In genomic region chrX:38084226-38084625, GRCm38 (mm10) we compare ENCODE assay signal across 10 mouse cellular contexts. TPM values are rescaled to one million over a fixed set of nuclear protein-coding genes. Genes with fewer than 3 reads are reported as not detected.
A peak's percentile ranks its signal among the peaks of the same experiment; 100 is the strongest.
DNase-seq lines count a peak whose midpoint lies in the region; ATAC-seq and TF ChIP-seq lines count a peak whose summit lies in the region.
"Had no signal": no experiment of that assay in that cellular context is flagged by ENCODE, and none has a peak within 500 bp of the region (broad histone marks: within the 10 kb centered on the region; RNA-seq: fewer than 3 reads in every experiment).

No protein-coding gene starts in this region.

- ATAC-seq in liver, embryonic 12.5 days = no peak
- no peak for ATAC-seq in lung, postnatal 0 days
- no peak for ATAC-seq in monocyte, adult 5-6 weeks (replicated peaks; ENCODE audit: insufficient number of reproducible peaks, low FRiP score, low TSS enrichment, poor library complexity, severe bottlenecking)

- no peak overlapping the region for H3K9ac ChIP-seq in liver, embryonic 12.5 days
- H3K9ac ChIP-seq in lung, postnatal 0 days (replicated peaks; ENCODE audit: low read depth) = no peak overlapping the region

- H3K4me1 ChIP-seq in liver, embryonic 12.5 days = no peaks in the 10 kb centered on the region
- no peaks in the 10 kb centered on the region for H3K4me1 ChIP-seq in lung, postnatal 0 days (ENCODE audit: insufficient read depth, low read depth, low read length)

- no peak overlapping the region for H3K4me2 ChIP-seq in liver, embryonic 12.5 days
- H3K4me2 ChIP-seq in lung, postnatal 0 days (replicated peaks; ENCODE audit: low read depth, low read length) = no peak overlapping the region

- H3K36me3 ChIP-seq in liver, embryonic 12.5 days = no peaks in the 10 kb centered on the region
- no peaks in the 10 kb centered on the region for H3K36me3 ChIP-seq in lung, postnatal 0 days (ENCODE audit: insufficient read depth, low read length)

- no peak overlapping the region for H3K27ac ChIP-seq in liver, embryonic 12.5 days
- no peak overlapping the region for H3K27ac ChIP-seq in lung, postnatal 0 days (ENCODE audit: low read length)

- H3K9me3 ChIP-seq in liver, embryonic 12.5 days (replicated peaks) = no peaks in the 10 kb centered on the region
- no peaks in the 10 kb centered on the region for H3K9me3 ChIP-seq in lung, postnatal 0 days (ENCODE audit: low read length)

- TF ChIP-seq EP300 in lung, postnatal 0 days (IDR thresholded peaks at IDR 0.05) = no peak

- peak; percentile 37 for DNase-seq in liver
- peak; percentile 60 to 80 for DNase-seq in adrenal gland, adult (ENCODE audit: inconsistent age in 2 of 2, low spot score in 1 of 2)
- peak; percentile 51 for DNase-seq in embryo, embryonic 10.5 days (ENCODE audit: low spot score)
- peak; percentile 50 for DNase-seq in kidney, postnatal 14 days
- peak; percentile 17 for DNase-seq in lung, postnatal 0 days (ENCODE audit: low spot score)
- DNase-seq in right cerebral cortex, postnatal 25 days = peak; percentile 36

- TF ChIP-seq CTCF in lung, postnatal 0 days (IDR thresholded peaks at IDR 0.05) = peak; percentile 70

- H3K4me3 ChIP-seq in liver, embryonic 12.5 days = no peak overlapping the region
- no peak overlapping the region for H3K4me3 ChIP-seq in lung, postnatal 0 days (ENCODE audit: low read depth, low read length)

- no peaks in the 10 kb centered on the region for H3K27me3 ChIP-seq in liver, embryonic 12.5 days (replicated peaks)
- H3K27me3 ChIP-seq in lung, postnatal 0 days (replicated peaks; ENCODE audit: insufficient read depth, low read length) = no peaks in the 10 kb centered on the region

- 10% methylated on average over 12 of the region's 12 CpGs for WGBS in liver, embryonic 12.5 days (ENCODE audit: insufficient replicate concordance)
- 18% methylated on average over 12 of the region's 12 CpGs for WGBS in lung, postnatal 0 days

RNA-seq across cellular contexts. Expression of gene Rhox11, which starts 0.7 kb away (rescaled TPM):
- polyA plus RNA-seq in liver, embryonic 12.5 days (2016; fragmentation: Nextera tagmentation; extraction: Ambion mirVana) = not detected in 2 replicates
- polyA plus RNA-seq in lung, postnatal 0 days (2015; fragmentation: Nextera tagmentation; extraction: Ambion mirVana) = not detected in 2 replicates
- not detected in 3 replicates for total RNA-seq in monocyte, adult 5-6 weeks (2017)
- total RNA-seq: gastrocnemius, postnatal 36 days; neutrophil, adult 5-6 weeks had no signal

RNA-seq across cellular contexts. Expression of gene Rhox10, which starts 18.0 kb away (rescaled TPM):
- polyA plus RNA-seq in liver, embryonic 12.5 days (2016; fragmentation: Nextera tagmentation; extraction: Ambion mirVana) = not detected in 2 replicates
- not detected in 2 replicates for polyA plus RNA-seq in lung, postnatal 0 days (2015; fragmentation: Nextera tagmentation; extraction: Ambion mirVana)
- total RNA-seq in monocyte, adult 5-6 weeks (2017) = not detected in 3 replicates
- total RNA-seq: gastrocnemius, postnatal 36 days; neutrophil, adult 5-6 weeks had no signal

RNA-seq across cellular contexts. Expression of gene Rhox12, which starts 26.5 kb away (rescaled TPM):
- not detected in 2 replicates for polyA plus RNA-seq in liver, embryonic 12.5 days (2016; fragmentation: Nextera tagmentation; extraction: Ambion mirVana)
- polyA plus RNA-seq in lung, postnatal 0 days (2015; fragmentation: Nextera tagmentation; extraction: Ambion mirVana) = not detected in 2 replicates
- not detected in 3 replicates for total RNA-seq in monocyte, adult 5-6 weeks (2017)
- total RNA-seq: gastrocnemius, postnatal 36 days; neutrophil, adult 5-6 weeks had no signal

RNA-seq across cellular contexts. Expression of gene Rhox13, which starts 36.8 kb away (rescaled TPM):
- not detected in 2 replicates for polyA plus RNA-seq in liver, embryonic 12.5 days (2016; fragmentation: Nextera tagmentation; extraction: Ambion mirVana)
- polyA plus RNA-seq in lung, postnatal 0 days (2015; fragmentation: Nextera tagmentation; extraction: Ambion mirVana) = not detected in 2 replicates
- total RNA-seq in monocyte, adult 5-6 weeks (2017) = not detected in 3 replicates
- total RNA-seq: gastrocnemius, postnatal 36 days; neutrophil, adult 5-6 weeks had no signal

RNA-seq across cellular contexts. Expression of gene Btg1-ps2, which starts 41.3 kb away (rescaled TPM):
- polyA plus RNA-seq in liver, embryonic 12.5 days (2016; fragmentation: Nextera tagmentation; extraction: Ambion mirVana) = not detected in 2 replicates
- not detected in 2 replicates for polyA plus RNA-seq in lung, postnatal 0 days (2015; fragmentation: Nextera tagmentation; extraction: Ambion mirVana)
- not detected in 3 replicates for total RNA-seq in monocyte, adult 5-6 weeks (2017)
- total RNA-seq: gastrocnemius, postnatal 36 days; neutrophil, adult 5-6 weeks had no signal

Comparison
In these comparisons a context has a peak if more than half of its experiments do, and no peak if none do; other contexts are left out.
1. DNase-seq: peak in every context shown above with its lines; median percentile 70 in adrenal gland, adult; 51 in embryo, embryonic 10.5 days; 50 in kidney, postnatal 14 days; 37 in liver; 36 in right cerebral cortex, postnatal 25 days; 17 in lung, postnatal 0 days.